Mouse (Mus musculus): ENCODE measurements around the gene Fcrla. TPM values are rescaled to one million over a fixed set of nuclear protein-coding genes. Genes with fewer than 3 reads are reported as not detected.

The Fcrla gene
- polyA plus RNA-seq, 2 experiments from 2014 or later = 4.9 TPM; not detected in 1

- ATAC-seq = peak; percentile 97
Observed at GRCm38 (mm10) chr1:170884978-170885561, 42.3 kb downstream of the Fcrla start, which contains the start of the genes Gm26620 and Dusp12. Gene Gm26620 (plus strand): TSS chr1:170885065. Gene Dusp12 (minus strand): TSS chr1:170885540.

- ATAC-seq = no peak
Observed at GRCm38 (mm10) chr1:170884390-170884789, 43.0 kb downstream of the Fcrla start.

DNA sequence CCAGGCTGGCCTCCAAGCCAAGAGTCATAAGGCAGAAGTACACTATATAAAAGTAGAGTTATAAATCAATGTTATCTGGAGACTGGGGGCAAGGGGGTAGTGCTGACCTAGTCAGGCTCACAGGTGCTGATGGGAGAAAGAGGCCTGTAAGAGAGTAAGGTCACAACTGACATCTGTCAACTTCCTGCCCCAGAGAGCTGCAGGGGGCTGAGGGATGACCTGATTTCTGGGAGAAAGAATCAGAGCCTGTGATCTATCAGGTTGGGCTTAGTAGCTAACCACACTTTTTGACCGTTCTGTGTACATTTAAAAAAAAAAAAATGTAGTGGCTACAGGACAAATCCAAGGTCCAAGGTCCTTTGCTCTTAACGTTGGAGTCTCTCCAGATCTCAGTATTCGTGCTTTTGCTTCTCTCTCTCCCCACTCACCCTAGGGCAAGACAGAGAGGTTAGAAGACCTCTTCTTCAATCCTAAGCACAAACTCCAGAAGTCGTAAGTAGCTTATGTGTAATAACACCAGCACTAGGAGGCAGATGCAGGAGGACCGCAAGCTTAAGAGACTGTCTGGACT is 44.4 kb downstream of the Fcrla start:
- ATAC-seq = no peak

DNA sequence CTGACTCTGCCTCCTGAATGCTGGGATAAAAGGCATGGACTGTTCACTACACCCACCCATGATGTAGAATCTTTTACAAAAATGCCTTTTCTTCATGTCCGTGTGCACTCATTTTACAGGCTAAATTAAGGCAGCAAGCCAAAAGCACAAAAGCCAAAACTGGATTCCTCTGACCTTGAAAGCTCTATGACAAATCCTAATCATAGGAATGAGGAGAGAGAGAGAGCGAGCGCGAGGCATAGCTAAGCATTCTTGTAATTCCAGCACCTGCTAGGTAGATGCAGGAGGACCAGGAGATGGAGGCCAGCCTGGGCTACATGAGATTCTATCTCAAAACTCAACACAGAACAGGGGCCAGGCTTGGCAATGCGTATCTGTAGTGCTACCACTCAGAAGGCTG is 50.5 kb downstream of the Fcrla start:
- ATAC-seq = no peak

DNA sequence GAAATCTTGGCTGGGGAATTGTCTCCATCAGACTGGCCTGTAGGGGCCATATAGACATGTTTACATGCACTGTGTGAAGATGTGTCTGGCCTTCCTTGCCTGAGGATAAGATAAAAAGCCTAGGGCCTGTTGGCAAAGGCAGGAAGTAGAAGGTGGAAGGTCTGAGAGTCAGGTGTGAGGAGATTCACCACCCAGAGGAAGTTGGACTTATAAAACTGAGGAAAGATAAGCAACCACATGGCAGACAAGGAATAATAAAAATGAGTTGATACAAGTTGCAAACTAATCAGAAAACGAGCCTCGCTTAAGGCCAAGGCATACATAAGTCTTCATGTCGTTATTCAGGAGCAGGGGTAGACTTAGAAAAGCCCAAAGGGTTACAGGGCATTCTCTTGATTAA is 51.7 kb downstream of the Fcrla start:
- ATAC-seq = no peak

- ATAC-seq = no peak
Observed at GRCm38 (mm10) chr1:170871961-170872360, 55.4 kb downstream of the Fcrla start.

- ATAC-seq = no peak
Observed at GRCm38 (mm10) chr1:170871402-170871801, 56.0 kb downstream of the Fcrla start.

DNA sequence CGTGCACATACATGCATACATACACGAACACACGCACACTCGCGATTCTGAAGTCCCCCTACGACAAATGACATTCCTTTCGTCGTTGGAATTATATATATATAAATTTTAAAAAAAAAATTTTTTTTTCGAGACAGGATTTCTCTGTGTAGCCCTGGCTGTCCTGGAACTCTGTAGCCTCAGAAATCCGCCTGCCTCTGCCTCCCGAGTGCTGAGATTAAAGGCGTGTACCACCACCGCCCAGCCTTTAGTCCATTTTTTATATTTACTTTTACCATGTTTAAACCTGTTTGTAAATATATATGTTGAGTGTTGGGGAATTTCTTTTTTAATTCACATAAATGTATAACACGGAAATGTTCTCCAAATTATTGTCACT is 58.5 kb downstream of the Fcrla start:
- ATAC-seq = no peak

GRCm38 (mm10) chr1:170868107-170868904 is 59.1 kb downstream of the Fcrla start:
- peak; percentile 12 for ATAC-seq

GRCm38 (mm10) chr1:170867691-170868105 is 59.7 kb downstream of the Fcrla start, which contains the start of gene Atf6:
Gene Atf6 (minus strand): TSS chr1:170867771.
- ATAC-seq = peak; percentile 58

Other genes starting within 250 kb of the Fcrla start
- 1 to 10 TPM; 6.5 to 8.2 TPM for gene Atf6, start 59.8 kb downstream of the Fcrla start, polyA plus RNA-seq (2017; shearing (Covaris generic))
- gene Gm26620, start 42.5 kb downstream of the Fcrla start, polyA plus RNA-seq (2017; shearing (Covaris generic)) = not detected
- 10 to 100 TPM; 10.2 to 14.5 TPM for gene Dusp12, start 42.0 kb downstream of the Fcrla start, polyA plus RNA-seq (2017; shearing (Covaris generic))
- gene Fcrlb, start 14.6 kb downstream of the Fcrla start, polyA plus RNA-seq (2017; shearing (Covaris generic)) = not detected
- gene Fcgr2b, start 49.0 kb upstream of the Fcrla start, polyA plus RNA-seq (2017; shearing (Covaris generic)) = under 1 TPM; 0.20 to 0.94 TPM
- gene Fcgr4, start 91.3 kb upstream of the Fcrla start, polyA plus RNA-seq (2017; shearing (Covaris generic)) = under 1 TPM in 1 of 2 experiments, not detected in 1; 0.40 TPM
- under 1 TPM in 1 of 2 experiments, not detected in 1; 0.45 TPM for gene Fcgr3, start 137.4 kb upstream of the Fcrla start, polyA plus RNA-seq (2017; shearing (Covaris generic))
- 1 to 10 TPM; 2.1 to 2.4 TPM for gene Cfap126, start 186.3 kb upstream of the Fcrla start, polyA plus RNA-seq (2017; shearing (Covaris generic))
- 100 to 1,000 TPM; 102 to 131 TPM for gene Sdhc, start 223.0 kb upstream of the Fcrla start, polyA plus RNA-seq (2017; shearing (Covaris generic))
- not detected for gene Mpz, start 223.1 kb upstream of the Fcrla start, polyA plus RNA-seq (2017; shearing (Covaris generic))

Measured in activated CD4-positive, CD25-positive, alpha-beta regulatory T cell, adult 4 months (primary cell).